Mouse (Mus musculus) midbrain, postnatal 0 days (tissue): ENCODE results near the gene Maml1. TPM values are rescaled to one million over a fixed set of nuclear protein-coding genes. Genes with fewer than 3 reads are reported as not detected.

Experiments
- ATAC-seq: fragments of 200-750 bp; cut with Nextera tagmentation; 2 replicates; pipeline ENCODE4 v1.8.0; 2017; ENCODE audit warnings: moderate number of reproducible peaks, mild to moderate bottlenecking, moderate TSS enrichment, moderate library complexity; ENCODE audit not compliant: low FRiP score
- DNase-seq: peaks from one replicate; pipeline ENCODE4 v3.0.0-alpha.2; 2015; ENCODE audit warnings: low spot score
- H3K27ac ChIP-seq: fragments of 300-500 bp; sonication (generic); 2 replicates; pipeline ENCODE4 v1.5.1; 2014; ENCODE audit warnings: low read depth, mild to moderate bottlenecking, low read length, mixed read lengths
- H3K27me3 ChIP-seq: fragments of 300-500 bp; sonication (generic); 2 replicates; pipeline ENCODE4 v1.6.1; 2014; ENCODE audit warnings: low read length, control low read depth, mixed read lengths; ENCODE audit not compliant: insufficient read depth
- H3K36me3 ChIP-seq: fragments of 300-500 bp; sonication (generic); 2 replicates; pipeline ENCODE4 v1.6.1; 2014; ENCODE audit warnings: low read length, control low read depth, mixed read lengths; ENCODE audit not compliant: insufficient read depth
- H3K4me1 ChIP-seq: fragments of 300-500 bp; sonication (generic); 2 replicates; pipeline ENCODE4 v1.6.1; 2014; ENCODE audit warnings: mild to moderate bottlenecking, control low read depth, antibody characterized with exemption, low read length, mixed read lengths; ENCODE audit not compliant: insufficient read depth
- H3K4me2 ChIP-seq: fragments of 300-500 bp; sonication (generic); 2 replicates; pipeline ENCODE4 v1.6.1; 2014; ENCODE audit warnings: low read depth, mild to moderate bottlenecking, low read length, mixed read lengths; ENCODE audit not compliant: poor library complexity, severe bottlenecking
- H3K4me3 ChIP-seq: fragments of 300-500 bp; sonication (generic); 2 replicates; pipeline ENCODE4 v1.5.1; 2014; ENCODE audit warnings: low read depth, mild to moderate bottlenecking, low read length, moderate library complexity
- H3K9ac ChIP-seq: fragments of 300-500 bp; sonication (generic); replicated peaks from 2 replicates; pipeline ENCODE4 v1.6.1; 2014; ENCODE audit warnings: mild to moderate bottlenecking, low read length, moderate library complexity, mixed read lengths; ENCODE audit not compliant: poor library complexity, severe bottlenecking
- H3K9me3 ChIP-seq: fragments of 300-500 bp; sonication (generic); 2 replicates; pipeline ENCODE4 v1.6.1; 2016; ENCODE audit warnings: low read length, control low read depth
- CTCF ChIP-seq: IDR thresholded peaks from 2 replicates; pipeline ENCODE4 v1.5.1; 2016; ENCODE audit warnings: antibody characterized with exemption, mild to moderate bottlenecking
- WGBS: fragments of 180-500 bp; shearing (Covaris S2); extraction: QIAGEN DNeasy Blood & Tissue Kit; methylation state at CpG from one replicate; pipeline ENCODE4 v1.1.7; 2014; 5-methylcytosine and 5-hydroxymethylcytosine counted together
- polyA plus RNA-seq: library from polyadenylated mRNA; unstranded; fragments of >200 nt; fragmentation: Nextera tagmentation; extraction: Ambion mirVana; gene quantifications from 2 replicates; pipeline ENCODE4 v1.2.1, GENCODE M21; 2015
- total RNA-seq: library from RNA; depleted of rRNA; stranded (reverse); fragments of >200 nt; gene quantifications from 2 replicates; pipeline ENCODE4 v1.2.3, GENCODE M21; 2014

Gene Maml1
- total and polyA plus RNA-seq, 2 experiments from 2014 or later = 1.6 to 12.8 TPM

DNA sequence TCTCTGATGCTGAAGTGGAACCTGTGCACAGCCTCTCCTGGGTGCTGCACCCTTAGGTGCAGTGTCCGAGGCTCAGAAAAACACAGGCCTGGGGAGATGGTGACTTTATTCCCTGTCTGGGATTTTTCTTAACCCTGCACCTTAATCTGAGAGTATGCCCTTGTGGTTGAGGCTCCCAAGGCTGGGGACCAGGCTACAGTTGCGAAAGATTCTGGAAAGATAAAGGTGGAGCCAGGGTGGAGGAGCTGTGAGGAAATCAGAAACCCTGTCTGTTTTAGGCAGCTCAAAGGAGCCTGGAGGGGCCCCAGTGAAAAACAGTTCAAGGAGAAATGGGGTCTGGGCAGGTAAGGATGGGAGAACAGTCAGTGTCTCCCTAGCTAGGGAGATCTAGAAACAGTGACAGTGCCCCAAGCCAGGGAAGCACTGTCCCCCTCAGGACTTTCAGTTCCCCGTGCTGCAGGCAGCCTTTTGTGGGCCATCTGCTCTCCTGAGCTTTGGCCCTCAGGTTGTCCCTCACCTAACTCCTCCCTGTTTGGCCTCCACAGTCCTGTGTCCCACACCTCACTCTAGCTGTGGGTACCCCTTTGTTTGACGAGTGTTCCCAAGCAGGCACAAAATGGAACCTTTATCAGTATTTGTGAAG, 75.3 kb downstream of the Maml1 start:
- H3K4me1 ChIP-seq = no peaks in the 10 kb centered on the region
- H3K9ac ChIP-seq = no peak overlapping the region
- TF ChIP-seq CTCF = no peak
- 0 out of 2 replicates have a peak, but pooled peaks cover 4% of the 10 kb centered on the region for H3K36me3 ChIP-seq
- no peaks in the 10 kb centered on the region for H3K9me3 ChIP-seq
- H3K4me2 ChIP-seq = no peak overlapping the region
- DNase-seq (no peak), ATAC-seq (no peak)
- H3K27me3 ChIP-seq = no peaks in the 10 kb centered on the region
- 82% methylated on average over 4 of the region's 4 CpGs for WGBS
- no peak overlapping the region for H3K4me3 ChIP-seq
- no peak overlapping the region for H3K27ac ChIP-seq

DNA sequence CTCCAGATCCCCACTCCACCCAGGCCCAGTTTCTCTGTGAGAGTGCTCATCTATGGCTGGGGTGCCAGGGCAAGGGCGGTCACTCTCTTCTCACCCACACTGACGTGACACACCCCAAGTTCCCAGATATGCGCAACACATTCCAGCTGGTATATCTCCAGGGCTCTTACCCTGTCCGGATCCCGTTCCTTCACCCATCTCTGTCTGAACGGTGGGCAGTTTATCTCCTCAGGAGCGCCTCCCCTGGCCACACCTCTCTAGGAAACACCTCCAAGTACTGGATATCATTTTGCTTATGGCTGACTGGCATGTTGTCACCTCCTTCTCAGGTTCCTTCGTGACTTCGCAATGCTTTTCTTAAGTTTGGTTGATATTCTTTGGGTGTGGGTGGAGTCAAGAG, 76.5 kb downstream of the Maml1 start:
- 0 out of 2 replicates have a peak, but pooled peaks cover 3% of the 10 kb centered on the region for H3K4me1 ChIP-seq
- H3K36me3 ChIP-seq = 0 out of 2 replicates have a peak, but pooled peaks cover 4% of the 10 kb centered on the region
- H3K27ac ChIP-seq = peak overlapping the region; percentile 55; the same call in 1 of the 2 replicates
- no peak for TF ChIP-seq CTCF
- DNase-seq = no peak
- no peak overlapping the region for H3K4me3 ChIP-seq
- no peaks in the 10 kb centered on the region for H3K27me3 ChIP-seq
- no peaks in the 10 kb centered on the region for H3K9me3 ChIP-seq
- ATAC-seq = no peak
- 18% methylated on average over 9 of the region's 9 CpGs for WGBS
- no peak overlapping the region for H3K4me2 ChIP-seq
- H3K9ac ChIP-seq = no peak overlapping the region

DNA sequence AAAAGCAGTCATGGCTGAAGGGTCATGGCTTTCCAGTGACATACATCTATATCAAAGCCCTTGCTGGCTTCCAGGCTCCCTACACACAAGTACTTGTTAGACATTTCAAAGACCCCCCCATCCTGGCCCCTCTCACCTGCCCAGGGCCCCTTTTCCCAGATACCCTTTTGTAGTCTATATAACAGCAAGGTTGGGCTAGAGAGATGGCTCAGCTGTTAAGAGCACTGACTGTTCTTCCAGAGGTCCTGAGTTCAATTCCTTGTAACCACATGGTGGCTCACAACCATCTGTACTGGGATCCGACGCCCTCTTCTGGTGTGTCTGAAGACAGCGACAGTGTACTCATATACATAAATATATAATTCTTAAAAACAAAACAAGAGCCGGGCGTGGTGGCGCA, 77.5 kb downstream of the Maml1 start:
- Histone ChIP-seq H3K9me3 (no peaks in the 10 kb centered on the region), H3K27ac (no peak overlapping the region), H3K27me3 (no peaks in the 10 kb centered on the region), H3K4me1 (0 out of 2 replicates have a peak, but pooled peaks cover 3% of the 10 kb centered on the region), H3K4me2 (no peak overlapping the region), H3K9ac (no peak overlapping the region), H3K36me3 (0 out of 2 replicates have a peak, but pooled peaks cover 4% of the 10 kb centered on the region), H3K4me3 (no peak overlapping the region)
- peak; percentile 19; the same call in 1 of the 2 replicates for TF ChIP-seq CTCF
- 93% methylated on average over 6 of the region's 6 CpGs for WGBS
- ATAC-seq (no peak), DNase-seq (no peak)

DNA sequence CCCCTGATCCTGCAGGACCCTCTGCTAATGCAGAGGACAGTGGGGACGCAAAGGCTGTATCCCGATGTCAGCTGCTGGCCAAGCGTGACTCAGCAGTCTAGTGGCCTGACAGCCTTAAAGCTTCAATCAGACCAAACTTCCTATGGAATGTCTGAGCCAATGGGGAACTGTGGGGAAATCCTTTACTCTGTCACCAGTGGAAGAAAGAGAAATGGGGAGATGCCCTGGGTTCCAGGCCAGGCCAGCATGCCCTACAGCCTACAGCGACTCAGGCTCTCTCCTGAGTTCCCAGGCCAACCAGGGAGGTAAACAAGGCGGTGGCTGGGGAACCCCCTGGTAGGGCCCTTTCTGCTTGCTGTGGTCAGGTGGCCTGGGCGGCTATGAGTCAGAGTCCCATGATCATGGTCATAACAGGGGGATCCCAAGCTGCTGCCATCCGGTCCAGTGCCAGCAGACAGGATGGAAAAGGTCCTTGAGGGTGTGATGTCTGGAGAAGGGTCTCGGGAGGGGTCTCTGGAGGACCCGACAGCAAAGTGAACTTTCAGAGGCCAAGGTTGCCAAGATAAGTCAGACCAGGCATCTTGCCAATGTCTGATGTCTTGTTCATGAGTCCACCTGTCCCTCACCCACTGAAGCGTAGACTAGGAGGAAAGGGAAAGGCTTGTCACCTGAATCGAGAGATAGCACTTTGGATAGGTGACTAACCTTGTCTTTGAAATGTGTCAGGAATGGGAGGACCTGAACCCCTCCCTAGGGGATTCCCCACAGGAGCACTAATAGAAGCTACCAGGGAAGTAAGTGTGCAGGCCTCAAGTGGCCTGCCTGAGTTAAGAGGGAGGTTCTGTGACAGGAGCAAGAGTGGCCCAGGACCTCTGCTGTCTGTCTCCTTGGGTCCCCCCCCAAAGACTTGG, 79.0 kb downstream of the Maml1 start:
- H3K27me3 ChIP-seq = no peaks in the 10 kb centered on the region
- no peak overlapping the region for H3K9ac ChIP-seq
- ATAC-seq = no peak
- no peak overlapping the region for H3K27ac ChIP-seq
- peaks cover under 1% of the 10 kb centered on the region; the same call in 1 of the 2 replicates for H3K36me3 ChIP-seq
- no peak overlapping the region for H3K4me2 ChIP-seq
- no peak for TF ChIP-seq CTCF
- DNase-seq = no peak
- no peaks in the 10 kb centered on the region for H3K9me3 ChIP-seq
- peaks cover 9% of the 10 kb centered on the region; the same call in 1 of the 2 replicates for H3K4me1 ChIP-seq
- 63% methylated on average over 11 of the region's 11 CpGs for WGBS
- H3K4me3 ChIP-seq = no peak overlapping the region

DNA sequence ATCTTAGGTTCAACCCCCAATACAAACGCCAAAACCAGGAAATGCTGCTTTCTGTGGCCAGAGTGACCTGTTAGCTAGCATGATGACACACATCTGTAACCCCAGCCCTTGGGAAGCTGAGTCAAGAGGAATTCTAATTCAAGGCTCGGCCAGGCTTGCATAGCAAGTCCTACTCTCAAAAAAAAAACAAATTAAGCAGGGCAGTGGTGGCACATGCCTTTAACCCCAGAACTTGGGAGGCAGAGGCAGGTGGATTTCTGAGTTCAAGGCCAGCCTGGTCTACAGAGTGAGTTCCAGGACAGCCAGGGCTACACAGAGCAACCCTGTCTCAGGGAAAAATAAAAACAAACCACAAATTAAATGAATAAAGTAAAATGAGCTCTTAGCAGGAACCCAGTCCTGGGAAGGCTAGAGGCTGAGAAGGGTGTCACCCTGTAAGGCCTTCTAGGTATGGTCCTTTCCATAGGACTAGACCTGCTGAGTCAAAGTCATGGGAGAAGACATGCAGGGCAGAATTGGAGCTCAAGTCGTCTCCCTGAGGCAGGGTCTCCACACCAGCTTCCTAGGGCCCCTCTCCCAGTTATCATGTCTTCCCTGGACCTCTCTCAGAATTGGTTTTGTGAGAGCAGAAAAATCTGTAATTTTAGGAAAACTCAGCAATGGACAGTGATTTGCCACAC, 79.9 kb downstream of the Maml1 start:
- H3K36me3 ChIP-seq = peaks cover 9% of the 10 kb centered on the region
- H3K27me3 ChIP-seq = no peaks in the 10 kb centered on the region
- no peak overlapping the region for H3K9ac ChIP-seq
- no peak overlapping the region for H3K4me3 ChIP-seq
- peaks cover 9% of the 10 kb centered on the region; the same call in 1 of the 2 replicates for H3K4me1 ChIP-seq
- H3K4me2 ChIP-seq = no peak overlapping the region
- H3K9me3 ChIP-seq = no peaks in the 10 kb centered on the region
- no peak overlapping the region for H3K27ac ChIP-seq
- WGBS = 72% methylated on average over 3 of the region's 3 CpGs
- no peak for TF ChIP-seq CTCF
- DNase-seq (no peak), ATAC-seq (no peak)
